Mouse (Mus musculus): ENCODE data around the gene Mettl24. TPM values are rescaled to one million over a fixed set of nuclear protein-coding genes. Genes with fewer than 3 reads are reported as not detected.

Mettl24 gene
- total RNA-seq, 2 experiments from 2014 or later: 1.4 to 1.5 TPM

DNA sequence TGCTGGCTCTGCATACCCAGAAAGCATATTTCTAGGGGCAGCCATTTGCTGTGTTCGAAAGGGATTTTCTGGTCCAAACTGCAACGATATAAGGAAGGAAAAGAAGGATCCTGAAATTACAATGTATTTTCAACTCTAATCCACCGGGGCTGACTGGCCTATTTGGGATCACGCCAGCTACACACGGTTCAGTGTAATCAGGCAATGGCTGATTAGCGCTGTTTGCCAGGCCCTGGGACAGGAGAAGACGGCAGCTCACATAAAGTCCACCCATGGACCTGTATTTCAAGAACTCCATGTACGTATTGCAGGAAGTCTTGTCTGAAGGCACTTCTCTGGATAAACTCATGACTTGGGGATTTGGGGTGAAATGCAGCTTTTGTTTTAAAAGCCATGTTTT, 174.5 kb downstream of the Mettl24 start:
- DNase-seq: peak; percentile 35 to 48
- intact Hi-C loops (cut with DNase I): no loop called here

Other genes starting within 250 kb of the Mettl24 start
- not detected for gene Slc22a16, start 112.9 kb upstream of the Mettl24 start, total RNA-seq (2021)
- 10 to 100 TPM; 32.1 to 32.3 TPM for gene Ddo, start 53.3 kb upstream of the Mettl24 start, total RNA-seq (2021)
- gene Cdc40, start 200.0 kb downstream of the Mettl24 start, total RNA-seq (2021): 10 to 100 TPM; 19.3 to 20.5 TPM
- gene Wasf1, start 200.2 kb downstream of the Mettl24 start, total RNA-seq (2021): 1 to 10 TPM; 1.3 to 1.4 TPM

Measured in heart, postnatal 14 days (tissue).